Mouse (Mus musculus) E14TG2a.4 (cell line): ENCODE data around the gene Arntl2.

Experiments
- CTCF ChIP-seq: conservative IDR thresholded peaks from 2 replicates; pipeline ENCODE4 v1.5.1; 2014; ENCODE audit warnings: low read length
- POU5F1 ChIP-seq: IDR thresholded peaks from 2 replicates; pipeline ENCODE4 v1.6.1; 2014; ENCODE audit warnings: low read length, borderline replicate concordance

DNA sequence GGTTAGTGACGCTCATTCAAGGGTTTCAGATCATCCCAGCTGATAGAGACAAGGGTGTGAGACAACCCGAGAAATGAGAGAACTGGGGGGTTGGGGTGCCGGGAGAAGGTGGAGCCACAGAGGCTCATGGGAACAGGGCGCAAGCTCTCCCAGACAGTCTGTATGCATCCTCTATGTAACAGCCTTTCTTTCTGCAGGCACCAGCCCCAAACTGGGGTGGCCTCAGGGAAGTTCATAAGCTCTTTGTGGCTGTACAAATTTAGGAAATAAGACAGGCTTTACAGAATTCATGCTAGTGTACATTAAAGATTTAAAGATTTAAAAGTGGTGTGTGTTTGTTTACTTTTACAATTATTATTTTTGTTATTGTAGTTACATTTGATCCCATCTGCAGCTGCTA is 84.4 kb downstream of the Arntl2 start:
- TF ChIP-seq CTCF (no peak), POU5F1 (no peak)
